Mouse (Mus musculus) stomach, embryonic 16.5 days (tissue): ENCODE measurements at regions not wholly inside any gene's neighbourhood (a gene's known extent, or its start where the extent isn't known, plus 50 kb on each side); places are given as distances from the start of the nearest gene placed in this dataset.

ENCODE experiments used
- ATAC-seq: fragments of 200-750 bp; cut with Nextera tagmentation; 2 replicates; pipeline ENCODE4 v1.8.0; 2017; ENCODE audit warnings: moderate number of reproducible peaks, moderate TSS enrichment; ENCODE audit not compliant: insufficient read depth, low FRiP score
- H3K27ac ChIP-seq: fragments of 300-500 bp; sonication (generic); 2 replicates; pipeline ENCODE4 v1.5.1; 2014; ENCODE audit warnings: low read length
- H3K27me3 ChIP-seq: fragments of 300-500 bp; sonication (generic); 2 replicates; pipeline ENCODE4 v1.6.1; 2014; ENCODE audit warnings: low read length, control low read depth, mixed read lengths; ENCODE audit not compliant: control insufficient read depth, insufficient read depth
- H3K36me3 ChIP-seq: fragments of 300-500 bp; sonication (generic); 2 replicates; pipeline ENCODE4 v1.6.1; 2014; ENCODE audit warnings: low read length; ENCODE audit not compliant: control insufficient read depth, insufficient read depth
- H3K4me1 ChIP-seq: fragments of 300-500 bp; sonication (generic); 2 replicates; pipeline ENCODE4 v1.6.1; 2014; ENCODE audit warnings: low read length, control low read depth, mixed read lengths; ENCODE audit not compliant: control insufficient read depth, insufficient read depth
- H3K4me2 ChIP-seq: fragments of 300-500 bp; sonication (generic); 2 replicates; pipeline ENCODE4 v1.6.1; 2014; ENCODE audit warnings: low read depth, low read length, mixed read lengths
- H3K4me3 ChIP-seq: fragments of 300-500 bp; sonication (generic); replicated peaks from 2 replicates; pipeline ENCODE4 v1.5.1; 2014; ENCODE audit warnings: mild to moderate bottlenecking, low read length
- H3K9ac ChIP-seq: fragments of 300-500 bp; sonication (generic); 2 replicates; pipeline ENCODE4 v1.6.1; 2014; ENCODE audit warnings: low read length
- H3K9me3 ChIP-seq: fragments of 300-500 bp; sonication (generic); replicated peaks from 2 replicates; pipeline ENCODE4 v1.6.1; 2016; ENCODE audit warnings: low read length, control low read depth; ENCODE audit not compliant: control insufficient read depth
- whole genome bisulfite sequencing: fragments of 180-500 bp; shearing (Covaris S2); extraction: QIAGEN DNeasy Blood & Tissue Kit; methylation state at CpG from one replicate; pipeline ENCODE4 v1.1.7; 2014; 5-methylcytosine and 5-hydroxymethylcytosine counted together

GRCm38 (mm10) chr1:43371863-43372262 is 72.5 kb upstream of the Nck2 start:
- H3K4me3 ChIP-seq, result no peak overlapping the region
- ATAC-seq, result no peak
- no peak overlapping the region for H3K27ac ChIP-seq
- peaks cover 7% of the 10 kb centered on the region; the same call in 1 of the 2 replicates for H3K4me1 ChIP-seq
- H3K9me3 ChIP-seq, result no peaks in the 10 kb centered on the region
- H3K4me2 ChIP-seq, result no peak overlapping the region
- no peak overlapping the region for H3K9ac ChIP-seq
- 71% methylated on average over 1 of the region's 1 CpGs for WGBS
- H3K27me3 ChIP-seq, result no peaks in the 10 kb centered on the region
- H3K36me3 ChIP-seq, result no peaks in the 10 kb centered on the region

- H3K36me3 ChIP-seq, result no peaks in the 10 kb centered on the region
- no peaks in the 10 kb centered on the region for H3K27me3 ChIP-seq
- no peak overlapping the region for H3K27ac ChIP-seq
- no peaks in the 10 kb centered on the region for H3K9me3 ChIP-seq
- ATAC-seq, result no peak
- no peak overlapping the region for H3K4me2 ChIP-seq
- H3K4me3 ChIP-seq, result no peak overlapping the region
- no peak overlapping the region for H3K9ac ChIP-seq
- H3K4me1 ChIP-seq, result no peaks in the 10 kb centered on the region
- 72% methylated on average over 5 of the region's 5 CpGs for WGBS
Observed at GRCm38 (mm10) chr1:43374946-43375345, 69.4 kb upstream of the Nck2 start.

- no peak overlapping the region for H3K4me2 ChIP-seq
- H3K27ac ChIP-seq, result no peak overlapping the region
- ATAC-seq, result no peak
- no peak overlapping the region for H3K4me3 ChIP-seq
- no peaks in the 10 kb centered on the region for H3K27me3 ChIP-seq
- no peak overlapping the region for H3K9ac ChIP-seq
- 82% methylated on average over 4 of the region's 4 CpGs for WGBS
- H3K4me1 ChIP-seq, result no peaks in the 10 kb centered on the region
- no peaks in the 10 kb centered on the region for H3K36me3 ChIP-seq
- H3K9me3 ChIP-seq, result no peaks in the 10 kb centered on the region
Observed at GRCm38 (mm10) chr1:43375851-43376250, 68.5 kb upstream of the Nck2 start.

GRCm38 (mm10) chr1:43377491-43378263 is 66.7 kb upstream of the Nck2 start:
- H3K4me2 ChIP-seq, result no peak overlapping the region
- H3K4me1 ChIP-seq, result no peaks in the 10 kb centered on the region
- no peaks in the 10 kb centered on the region for H3K27me3 ChIP-seq
- H3K4me3 ChIP-seq, result no peak overlapping the region
- no peak overlapping the region for H3K9ac ChIP-seq
- ATAC-seq, result no peak
- H3K36me3 ChIP-seq, result no peaks in the 10 kb centered on the region
- 85% methylated on average over 4 of the region's 4 CpGs for WGBS
- no peaks in the 10 kb centered on the region for H3K9me3 ChIP-seq
- no peak overlapping the region for H3K27ac ChIP-seq

- no peak overlapping the region for H3K9ac ChIP-seq
- H3K4me2 ChIP-seq, result no peak overlapping the region
- H3K4me3 ChIP-seq, result no peak overlapping the region
- no peaks in the 10 kb centered on the region for H3K4me1 ChIP-seq
- H3K9me3 ChIP-seq, result no peaks in the 10 kb centered on the region
- H3K27ac ChIP-seq, result no peak overlapping the region
- H3K36me3 ChIP-seq, result no peaks in the 10 kb centered on the region
- ATAC-seq, result no peak
- H3K27me3 ChIP-seq, result no peaks in the 10 kb centered on the region
Observed at GRCm38 (mm10) chr1:43385008-43385407, 59.4 kb upstream of the Nck2 start.

- ATAC-seq, result no peak
- no peak overlapping the region for H3K4me3 ChIP-seq
- H3K4me1 ChIP-seq, result no peaks in the 10 kb centered on the region
- H3K9ac ChIP-seq, result no peak overlapping the region
- no peaks in the 10 kb centered on the region for H3K9me3 ChIP-seq
- no peak overlapping the region for H3K4me2 ChIP-seq
- no peaks in the 10 kb centered on the region for H3K27me3 ChIP-seq
- H3K36me3 ChIP-seq, result no peaks in the 10 kb centered on the region
- H3K27ac ChIP-seq, result no peak overlapping the region
- WGBS, result 91% methylated on average over 2 of the region's 2 CpGs
Observed at GRCm38 (mm10) chr1:43394035-43394434, 50.3 kb upstream of the Nck2 start.
